Mouse (Mus musculus) forebrain, embryonic 16.5 days (tissue): ENCODE measurements at regions not wholly inside any gene's neighbourhood (a gene's known extent, or its start where the extent isn't known, plus 50 kb on each side); places are given as distances from the start of the nearest gene placed in this dataset.
A peak's percentile ranks its signal among the peaks of the same experiment; 100 is the strongest.

Source experiments
- ATAC-seq: fragments of 200-750 bp; cut with Nextera tagmentation; 2 replicates; pipeline ENCODE4 v1.8.0; 2017; ENCODE audit warnings: mild to moderate bottlenecking, moderate library complexity
- H3K27ac ChIP-seq: fragments of 300-500 bp; sonication (generic); 2 replicates; pipeline ENCODE4 v1.5.1; 2014; ENCODE audit warnings: low read length, control low read depth
- H3K27me3 ChIP-seq: fragments of 300-500 bp; sonication (generic); replicated peaks from 2 replicates; pipeline ENCODE4 v1.6.1; 2014; ENCODE audit warnings: low read length; ENCODE audit not compliant: control insufficient read depth, insufficient read depth
- H3K36me3 ChIP-seq: fragments of 300-500 bp; sonication (generic); 2 replicates; pipeline ENCODE4 v1.6.1; 2014; ENCODE audit not compliant: control insufficient read depth, insufficient read depth
- H3K4me1 ChIP-seq: fragments of 300-500 bp; sonication (generic); replicated peaks from 2 replicates; pipeline ENCODE4 v1.6.1; 2014; ENCODE audit warnings: low read length; ENCODE audit not compliant: control insufficient read depth, insufficient read depth
- H3K4me2 ChIP-seq: fragments of 300-500 bp; sonication (generic); 2 replicates; pipeline ENCODE4 v1.6.1; 2014; ENCODE audit warnings: mild to moderate bottlenecking, low read length, control low read depth
- H3K4me3 ChIP-seq: fragments of 300-500 bp; sonication (generic); replicated peaks from 2 replicates; pipeline ENCODE4 v1.5.1; 2014; ENCODE audit warnings: mild to moderate bottlenecking, low read length, control low read depth
- H3K9ac ChIP-seq: fragments of 300-500 bp; sonication (generic); replicated peaks from 2 replicates; pipeline ENCODE4 v1.6.1; 2014; ENCODE audit warnings: low read depth, low read length, control low read depth
- H3K9me3 ChIP-seq: fragments of 300-500 bp; sonication (generic); 2 replicates; pipeline ENCODE4 v1.6.1; 2016; ENCODE audit warnings: low read length; ENCODE audit not compliant: control insufficient read depth
- WGBS: fragments of 180-500 bp; shearing (Covaris S2); extraction: QIAGEN DNeasy Blood & Tissue Kit; methylation state at CpG from one replicate; pipeline ENCODE4 v1.1.7; 2014; 5-methylcytosine and 5-hydroxymethylcytosine counted together

DNA sequence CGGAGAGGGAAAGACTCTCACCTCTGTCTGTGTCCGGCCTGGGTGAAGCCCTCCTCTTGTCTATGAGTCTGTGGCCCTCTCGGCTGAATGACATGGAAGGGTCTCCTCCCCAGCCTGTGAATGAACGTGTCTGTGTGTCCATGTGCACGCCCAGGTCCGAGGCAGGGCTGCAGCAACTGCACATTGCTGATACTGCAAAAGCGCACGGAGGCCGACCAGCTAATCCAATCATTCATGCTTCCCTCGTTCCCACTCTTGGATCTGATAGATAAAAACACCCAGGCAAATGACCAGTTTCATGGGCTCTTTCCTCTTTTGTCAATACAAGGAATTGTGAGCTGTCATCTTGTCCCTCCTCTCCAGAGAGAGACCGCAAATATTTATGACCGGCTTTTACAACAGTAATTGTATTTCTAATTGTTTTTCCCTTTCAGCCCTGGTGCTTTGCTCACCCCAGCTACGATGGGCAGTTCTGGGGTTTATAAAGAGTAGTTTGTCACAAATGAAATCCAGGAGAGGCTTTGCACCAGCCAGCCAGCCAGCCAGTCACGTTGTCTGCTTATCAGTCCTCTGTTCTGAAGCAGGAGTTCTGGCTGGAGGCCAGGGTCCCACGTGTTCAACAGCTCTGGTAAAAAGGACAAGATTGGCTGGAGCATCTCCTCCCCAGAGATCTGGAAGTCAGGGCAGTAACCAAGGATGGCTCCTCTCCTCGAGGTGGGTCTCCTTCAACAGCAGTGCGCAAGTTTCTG lies 222.0 kb upstream of the Cadm1 start:
- H3K9me3 ChIP-seq = 0 out of 2 replicates have a peak, but pooled peaks cover 4% of the 10 kb centered on the region
- no peaks in the 10 kb centered on the region for H3K27me3 ChIP-seq
- WGBS = 28% methylated on average over 17 of the region's 17 CpGs
- H3K4me2 ChIP-seq = no peak overlapping the region
- ATAC-seq = peak; percentile 20
- peaks cover 13% of the 10 kb centered on the region for H3K4me1 ChIP-seq
- no peak overlapping the region for H3K4me3 ChIP-seq
- H3K36me3 ChIP-seq = no peaks in the 10 kb centered on the region
- no peak overlapping the region for H3K9ac ChIP-seq
- H3K27ac ChIP-seq = no peak overlapping the region

DNA sequence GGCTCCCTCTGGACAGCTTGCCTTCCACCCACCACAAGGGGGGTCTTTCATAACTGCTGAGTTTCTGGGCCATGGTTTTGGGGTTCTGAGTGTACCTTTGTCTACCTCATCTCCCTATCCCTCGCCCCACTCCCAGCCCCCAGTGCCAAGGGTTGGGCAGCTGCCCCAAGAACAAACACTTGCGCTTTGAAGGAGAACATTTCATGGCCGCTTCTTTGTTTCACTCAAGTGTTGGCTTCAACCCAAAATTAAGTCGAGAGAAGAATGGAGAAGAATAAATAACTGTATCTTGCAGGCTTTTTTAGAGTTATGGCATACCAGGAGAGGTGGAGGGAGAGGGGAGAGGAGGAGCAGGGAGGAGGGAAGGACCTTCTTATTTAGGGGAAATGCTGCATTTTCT lies 216.5 kb upstream of the Cadm1 start:
- H3K4me2 ChIP-seq = no peak overlapping the region
- WGBS = 34% methylated on average over 4 of the region's 4 CpGs
- no peaks in the 10 kb centered on the region for H3K27me3 ChIP-seq
- H3K36me3 ChIP-seq = no peaks in the 10 kb centered on the region
- no peak overlapping the region for H3K4me3 ChIP-seq
- H3K9me3 ChIP-seq = no peaks in the 10 kb centered on the region
- no peak overlapping the region for H3K27ac ChIP-seq
- no peaks in the 10 kb centered on the region; the same call in 1 of the 2 replicates for H3K4me1 ChIP-seq
- no peak overlapping the region for H3K9ac ChIP-seq
- ATAC-seq = no peak

DNA sequence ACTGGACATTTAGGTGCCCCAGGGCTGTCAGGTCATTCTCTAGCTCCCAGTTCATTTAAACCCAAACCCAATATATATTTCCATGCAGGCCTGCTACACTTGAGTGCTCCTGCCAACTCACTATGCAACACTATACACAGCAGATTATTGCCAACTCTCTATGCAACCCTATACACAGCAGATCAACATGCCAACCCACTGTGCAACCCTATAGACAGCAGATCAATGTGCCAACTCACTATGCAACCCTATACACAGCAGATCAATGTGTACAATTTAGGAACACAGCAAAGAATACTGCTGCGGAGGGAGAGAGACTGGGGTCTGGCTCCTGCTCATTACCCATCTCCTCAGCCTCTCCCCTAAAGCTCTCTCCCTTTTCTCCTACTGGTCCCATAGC lies 215.7 kb upstream of the Cadm1 start:
- WGBS = 81% methylated on average over 1 of the region's 1 CpGs
- Histone ChIP-seq H3K4me2 (no peak overlapping the region), H3K36me3 (no peaks in the 10 kb centered on the region), H3K27me3 (no peaks in the 10 kb centered on the region), H3K4me1 (no peaks in the 10 kb centered on the region; the same call in 1 of the 2 replicates), H3K4me3 (no peak overlapping the region), H3K9ac (no peak overlapping the region), H3K9me3 (no peaks in the 10 kb centered on the region), H3K27ac (no peak overlapping the region)
- no peak for ATAC-seq

DNA sequence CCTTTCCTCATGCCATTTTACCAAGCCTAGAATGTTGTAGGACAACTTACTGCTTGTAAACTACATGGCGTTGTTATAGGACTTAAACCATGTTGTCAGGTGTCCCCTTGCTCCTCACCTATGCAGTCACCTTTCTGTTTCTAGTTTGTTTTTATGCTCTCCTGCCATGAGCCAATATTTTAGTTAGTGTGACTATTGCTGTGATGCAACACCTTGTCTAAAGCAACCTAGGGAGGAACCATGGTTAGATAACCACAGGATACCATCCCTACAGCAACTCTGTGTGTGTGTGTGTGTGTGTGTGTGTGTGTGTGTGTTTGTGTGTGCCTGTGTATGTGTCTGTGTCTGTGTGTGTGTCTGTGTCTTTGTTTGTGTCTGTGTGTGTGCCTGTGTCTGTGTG lies 209.6 kb upstream of the Cadm1 start:
- ATAC-seq = no peak
- 96% methylated on average over 1 of the region's 1 CpGs for WGBS
- H3K4me1 ChIP-seq = no peaks in the 10 kb centered on the region
- no peak overlapping the region for H3K4me2 ChIP-seq
- H3K4me3 ChIP-seq = no peak overlapping the region
- H3K9me3 ChIP-seq = no peaks in the 10 kb centered on the region
- no peaks in the 10 kb centered on the region for H3K27me3 ChIP-seq
- no peaks in the 10 kb centered on the region for H3K36me3 ChIP-seq
- no peak overlapping the region for H3K27ac ChIP-seq
- no peak overlapping the region for H3K9ac ChIP-seq

DNA sequence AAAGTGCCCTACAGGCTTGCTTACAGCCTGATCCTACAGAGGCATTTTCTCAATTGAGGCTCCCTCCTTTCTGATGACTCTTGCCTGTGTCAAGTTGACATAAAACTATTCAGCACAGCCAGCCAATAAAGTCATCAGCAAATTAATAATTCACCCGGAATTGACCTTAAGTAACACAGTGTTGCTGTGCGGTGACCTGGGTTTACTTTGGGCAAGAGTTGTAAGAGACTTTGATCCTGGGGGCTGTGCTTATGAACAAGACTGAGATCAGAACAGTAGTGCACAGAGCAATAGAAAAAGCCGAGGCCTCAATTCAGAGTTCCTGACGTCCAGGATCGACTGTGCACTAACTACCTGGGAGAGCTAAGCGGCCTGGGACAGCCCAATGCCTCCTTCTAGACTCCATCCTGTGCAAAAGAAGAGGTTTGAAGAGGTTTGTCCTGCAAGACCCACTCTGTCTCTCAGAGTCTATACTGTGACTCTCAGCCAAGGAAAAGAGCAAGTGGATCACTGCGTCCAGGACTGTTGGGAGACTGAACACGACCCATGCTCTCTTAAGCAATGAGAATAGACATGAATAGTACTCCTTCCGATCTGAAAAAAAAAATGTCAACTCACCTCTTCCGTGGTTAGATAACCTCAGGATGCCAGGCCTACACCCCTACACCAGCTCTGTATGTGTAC lies 208.7 kb upstream of the Cadm1 start:
- H3K9me3 ChIP-seq = no peaks in the 10 kb centered on the region
- no peak overlapping the region for H3K4me3 ChIP-seq
- no peak overlapping the region for H3K4me2 ChIP-seq
- WGBS = 70% methylated on average over 10 of the region's 10 CpGs
- no peaks in the 10 kb centered on the region for H3K4me1 ChIP-seq
- H3K27me3 ChIP-seq = no peaks in the 10 kb centered on the region
- H3K27ac ChIP-seq = no peak overlapping the region
- H3K9ac ChIP-seq = no peak overlapping the region
- no peaks in the 10 kb centered on the region for H3K36me3 ChIP-seq
- no peak for ATAC-seq

DNA sequence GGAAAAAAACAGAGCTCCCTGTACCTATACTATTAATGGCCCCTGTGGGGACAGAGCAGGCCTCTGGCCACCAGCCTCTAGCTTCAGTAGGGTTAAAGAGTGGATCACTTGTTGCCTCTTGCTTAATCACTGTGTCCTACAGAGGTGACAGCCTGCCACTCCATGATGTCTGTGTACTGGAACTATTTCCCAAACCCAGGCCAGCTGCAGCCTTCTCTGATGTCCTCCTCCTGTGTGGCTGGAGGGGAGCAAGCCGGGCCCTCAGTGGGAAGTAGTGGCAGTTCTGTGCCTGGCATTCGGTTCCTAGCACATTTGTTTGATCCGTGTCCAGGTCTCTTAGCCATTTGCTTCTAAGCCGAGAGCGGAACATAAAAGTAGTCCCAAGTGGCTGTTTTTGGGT lies 207.7 kb upstream of the Cadm1 start:
- Histone ChIP-seq H3K4me3 (no peak overlapping the region), H3K27me3 (no peaks in the 10 kb centered on the region), H3K4me2 (no peak overlapping the region), H3K27ac (no peak overlapping the region), H3K9me3 (no peaks in the 10 kb centered on the region), H3K36me3 (no peaks in the 10 kb centered on the region), H3K9ac (no peak overlapping the region), H3K4me1 (no peaks in the 10 kb centered on the region)
- ATAC-seq = no peak
- WGBS = 78% methylated on average over 5 of the region's 5 CpGs

DNA sequence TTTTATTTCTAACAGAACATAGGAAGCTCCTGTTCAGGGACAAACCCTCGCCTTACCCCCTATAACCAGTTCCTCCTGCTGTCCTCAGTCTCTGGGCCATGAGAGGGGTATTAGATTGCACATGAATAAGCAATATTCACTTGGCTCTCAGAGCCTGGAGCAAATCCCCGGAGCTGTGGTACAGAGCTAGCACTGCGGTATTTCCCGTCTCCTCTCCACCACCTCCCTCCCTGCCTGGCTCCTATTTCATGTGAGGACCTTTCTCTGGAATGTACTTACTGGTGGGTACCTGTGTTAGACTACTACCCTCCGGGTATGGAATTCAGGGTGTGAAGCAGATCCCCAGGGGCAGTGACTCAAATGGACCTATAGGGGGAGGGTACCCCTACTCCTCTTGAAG lies 206.9 kb upstream of the Cadm1 start:
- Histone ChIP-seq H3K27me3 (no peaks in the 10 kb centered on the region), H3K9me3 (no peaks in the 10 kb centered on the region), H3K9ac (no peak overlapping the region), H3K4me3 (no peak overlapping the region), H3K4me2 (no peak overlapping the region), H3K4me1 (no peaks in the 10 kb centered on the region), H3K36me3 (no peaks in the 10 kb centered on the region), H3K27ac (no peak overlapping the region)
- WGBS = 69% methylated on average over 5 of the region's 5 CpGs
- no peak for ATAC-seq

DNA sequence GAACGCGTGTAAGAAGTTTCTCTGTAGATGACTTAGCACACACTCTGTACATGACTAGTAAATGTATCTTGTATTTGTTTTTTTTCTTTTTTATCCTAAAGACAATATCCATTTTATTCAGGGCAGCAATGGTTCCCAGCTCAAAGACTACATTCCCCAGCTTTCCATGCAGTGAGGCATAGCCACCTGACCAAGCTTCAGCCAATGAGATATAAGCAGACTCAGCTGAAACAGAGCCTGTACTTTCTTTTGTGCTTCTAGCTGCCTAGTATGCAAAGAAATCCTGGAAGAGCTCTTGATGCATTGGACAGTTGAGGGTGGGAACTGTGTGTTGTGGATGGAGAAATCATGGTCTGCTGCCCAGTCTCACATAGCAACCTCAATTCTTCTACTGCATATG lies 202.4 kb upstream of the Cadm1 start:
- Histone ChIP-seq H3K4me3 (no peak overlapping the region), H3K27ac (no peak overlapping the region), H3K4me2 (no peak overlapping the region), H3K36me3 (no peaks in the 10 kb centered on the region), H3K9ac (no peak overlapping the region), H3K4me1 (no peaks in the 10 kb centered on the region), H3K27me3 (no peaks in the 10 kb centered on the region), H3K9me3 (no peaks in the 10 kb centered on the region)
- 100% methylated on average over 2 of the region's 2 CpGs for WGBS
- ATAC-seq = peak; percentile 93

DNA sequence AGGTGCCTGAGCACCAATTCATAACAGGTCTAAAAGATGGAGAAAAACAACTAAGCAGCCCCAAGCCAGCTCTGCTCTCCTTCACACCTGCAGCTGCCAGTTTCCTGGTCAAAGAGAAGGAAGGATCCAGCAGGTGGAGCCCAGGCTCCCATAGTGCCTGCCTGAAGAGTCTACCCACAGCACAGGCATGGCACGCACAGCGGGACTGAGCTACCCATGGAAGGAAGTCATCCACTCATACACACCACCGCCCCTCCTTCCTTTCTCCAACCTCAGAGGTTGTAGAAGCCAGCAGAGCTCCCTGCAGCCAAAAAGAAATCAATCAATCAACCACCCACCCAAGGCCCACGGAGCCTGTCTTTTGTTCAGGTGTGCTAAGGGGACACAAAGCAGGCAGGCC lies 197.0 kb upstream of the Cadm1 start:
- Histone ChIP-seq H3K27ac (no peak overlapping the region), H3K9ac (no peak overlapping the region), H3K27me3 (no peaks in the 10 kb centered on the region), H3K4me2 (no peak overlapping the region), H3K36me3 (no peaks in the 10 kb centered on the region), H3K9me3 (no peaks in the 10 kb centered on the region), H3K4me3 (no peak overlapping the region), H3K4me1 (no peaks in the 10 kb centered on the region; the same call in 1 of the 2 replicates)
- ATAC-seq = no peak
- 26% methylated on average over 4 of the region's 4 CpGs for WGBS
